Mouse (Mus musculus) liver, adult (tissue): ENCODE measurements around the gene Snx27.

Experiments
- GATA4 ChIP-seq: IDR thresholded peaks from 2 replicates; pipeline ENCODE4 v1.6.1; 2014; ENCODE audit warnings: mild to moderate bottlenecking, low read length; ENCODE audit not compliant: insufficient replicate concordance

Gene Snx27

DNA sequence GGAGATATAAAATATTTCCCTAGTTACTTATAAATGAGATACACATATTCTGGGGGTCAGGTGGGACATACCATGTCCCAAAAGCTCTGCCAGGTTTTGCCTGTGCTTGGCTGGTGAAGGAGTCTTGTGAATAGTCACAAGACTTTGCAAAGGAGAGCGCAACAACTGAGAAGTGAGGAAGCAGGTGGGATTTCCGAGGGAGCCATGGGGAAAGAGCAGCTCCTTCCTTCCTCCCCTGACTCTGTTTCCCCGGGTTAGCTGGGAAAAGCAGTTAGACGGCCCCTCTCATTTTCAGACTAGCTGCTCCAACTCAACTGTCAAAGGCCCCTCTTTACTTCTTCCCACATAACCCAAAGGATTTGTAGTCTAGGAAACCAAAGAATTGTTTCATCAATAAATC, 85.4 kb downstream of the Snx27 start:
- TF ChIP-seq GATA4: no peak

DNA sequence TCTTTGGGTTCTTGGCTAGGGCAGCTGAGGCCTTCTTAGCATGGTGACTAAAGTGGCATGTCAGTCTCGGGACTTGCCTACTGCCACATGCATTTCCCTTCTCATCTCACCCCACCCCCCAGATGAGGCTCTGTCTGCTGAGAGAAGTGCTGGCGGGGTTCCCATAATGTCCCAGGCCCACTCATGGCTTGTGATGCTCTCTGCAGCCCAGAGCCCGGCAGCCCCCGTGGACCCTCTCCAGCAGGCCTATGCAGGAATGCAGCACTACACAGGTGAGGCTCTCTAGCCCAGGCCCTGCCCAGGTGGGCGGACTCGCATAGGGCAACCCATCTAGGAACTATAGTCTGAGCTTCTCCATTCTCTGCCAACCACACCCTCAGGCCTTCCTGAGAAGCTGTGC, 94.9 kb downstream of the Snx27 start:
- TF ChIP-seq GATA4: no peak

DNA sequence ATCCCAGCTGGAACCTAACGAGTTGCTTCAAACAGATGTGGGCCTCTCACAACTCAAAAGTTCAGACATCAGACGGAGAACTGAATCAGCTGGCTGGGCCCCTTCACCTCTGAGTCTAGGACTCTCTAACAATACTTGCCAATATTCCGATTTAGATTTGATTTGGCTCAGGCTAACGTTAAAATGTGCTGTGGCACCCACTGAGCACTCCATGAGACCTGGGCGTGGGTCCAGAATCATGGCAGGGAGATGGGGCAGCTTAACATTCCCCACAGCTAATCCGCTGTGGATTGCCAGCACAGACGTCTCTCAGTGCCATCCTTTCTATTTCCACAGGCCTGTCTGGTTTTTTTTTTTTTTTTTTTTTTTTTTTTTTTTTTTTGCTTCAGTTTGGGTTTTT, 96.6 kb downstream of the Snx27 start:
- TF ChIP-seq GATA4: no peak

DNA sequence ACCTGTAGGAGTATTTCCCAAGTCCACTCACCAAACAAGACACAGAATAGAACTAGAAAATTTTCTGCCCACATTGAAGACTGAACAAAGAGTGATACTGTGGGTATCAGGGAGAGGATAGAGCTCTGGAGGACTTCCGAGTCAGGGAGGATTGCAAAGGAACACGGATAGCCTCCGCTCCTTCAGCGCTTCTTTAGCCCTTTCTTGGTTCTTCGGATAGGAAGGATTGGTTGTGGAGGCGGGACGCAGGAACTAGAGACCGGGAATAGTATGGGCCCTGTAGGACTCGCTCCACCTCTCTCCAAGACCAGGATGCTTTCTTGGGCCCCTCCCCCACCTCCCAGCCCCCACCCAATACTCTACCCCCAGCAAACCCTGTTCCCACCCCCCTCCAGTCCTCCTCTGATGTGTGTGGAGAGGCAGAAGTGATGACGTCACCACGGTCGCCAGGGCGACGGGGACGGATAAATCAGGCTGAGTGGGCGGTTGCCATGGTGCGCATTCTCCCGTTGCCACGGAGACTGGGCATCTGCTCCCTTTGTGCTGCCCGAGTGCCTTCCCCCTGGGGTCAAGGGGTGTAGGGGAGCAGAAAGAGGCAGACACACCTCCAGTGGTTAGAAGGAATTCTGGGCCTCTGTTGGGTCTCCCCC, 98.6 kb downstream of the Snx27 start:
- TF ChIP-seq GATA4: no peak

DNA sequence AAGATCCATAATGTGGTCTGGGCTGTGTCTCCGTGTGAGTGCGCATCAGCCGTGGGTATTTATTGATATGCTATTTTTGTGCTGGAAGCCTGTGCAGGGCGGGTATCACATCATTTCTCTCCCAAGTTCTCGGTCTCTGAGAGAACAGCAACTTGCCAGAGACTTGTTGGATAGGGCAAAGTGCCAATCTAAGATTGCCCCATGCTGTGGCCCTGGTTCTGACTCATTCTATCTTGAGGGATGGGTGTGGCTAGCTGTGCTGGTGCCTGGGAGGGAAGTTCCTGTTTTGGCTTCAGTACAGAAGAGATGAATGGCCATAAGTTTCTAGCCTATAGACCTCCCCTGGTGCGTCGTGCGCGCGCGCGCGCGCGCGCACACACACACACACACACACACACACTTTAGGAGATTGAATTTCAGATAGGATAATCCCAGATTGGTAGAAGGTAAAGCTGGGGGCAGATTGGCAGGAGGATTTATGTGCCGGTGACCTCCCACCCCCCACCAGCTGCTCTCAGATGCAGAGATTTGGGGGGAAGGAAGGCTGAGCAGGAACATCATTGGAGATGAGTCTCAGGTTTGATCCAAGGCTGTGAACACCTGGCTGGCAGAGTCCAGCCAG, 99.6 kb downstream of the Snx27 start:
- no peak for TF ChIP-seq GATA4

DNA sequence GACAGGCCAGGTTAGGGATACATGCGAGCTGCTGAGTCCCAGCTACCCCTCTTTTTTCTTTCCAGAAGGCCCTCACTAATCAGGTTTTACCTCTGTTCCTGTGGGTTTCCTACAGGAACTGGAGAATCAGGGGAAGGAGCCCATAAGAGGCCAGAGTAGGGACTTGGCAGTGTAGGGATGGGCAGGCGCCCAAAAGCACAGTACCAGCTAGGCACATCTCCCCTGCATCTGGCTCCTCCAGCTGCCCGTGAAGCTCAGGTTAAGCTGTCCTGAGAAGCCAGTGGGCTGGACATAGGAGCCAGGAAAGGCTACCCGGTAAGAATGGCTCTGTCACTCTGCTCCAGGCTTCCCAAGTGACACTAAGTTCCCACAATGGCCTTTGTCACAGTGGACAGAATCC, 101.1 kb downstream of the Snx27 start:
- no peak for TF ChIP-seq GATA4

DNA sequence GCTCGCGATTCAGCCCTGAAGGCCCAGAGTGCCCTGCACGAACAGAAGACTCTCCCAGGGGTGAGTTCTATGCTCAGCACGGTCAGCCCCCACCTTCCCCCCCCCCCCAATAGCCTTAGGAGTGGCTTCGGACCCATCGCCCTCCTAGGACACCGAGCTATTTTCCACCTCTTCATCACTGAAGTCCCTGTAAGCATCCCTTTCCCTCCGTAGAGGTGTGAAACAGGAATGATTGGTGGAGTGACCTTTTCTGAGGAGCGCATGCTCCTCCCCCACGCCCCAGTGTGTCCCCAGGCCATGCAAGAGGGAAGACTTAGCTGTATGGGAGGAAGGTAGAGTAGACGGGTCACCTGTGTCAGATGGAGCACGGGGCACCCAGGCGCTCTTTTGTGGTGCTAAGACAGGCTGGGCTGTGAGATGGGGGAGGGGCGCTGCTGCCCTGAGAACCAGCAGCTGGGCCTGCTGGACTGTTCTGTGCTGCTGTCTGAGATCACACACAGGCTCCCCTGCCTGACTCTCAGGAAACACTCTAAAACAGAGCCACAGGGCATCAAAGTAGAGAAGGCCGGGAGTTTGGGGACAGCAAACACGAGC, 102.1 kb downstream of the Snx27 start, which contains the start of gene Riiad1:
Gene Riiad1 (minus strand): TSS at position 51 of the 594 bp plus-strand sequence.
- no peak for TF ChIP-seq GATA4

DNA sequence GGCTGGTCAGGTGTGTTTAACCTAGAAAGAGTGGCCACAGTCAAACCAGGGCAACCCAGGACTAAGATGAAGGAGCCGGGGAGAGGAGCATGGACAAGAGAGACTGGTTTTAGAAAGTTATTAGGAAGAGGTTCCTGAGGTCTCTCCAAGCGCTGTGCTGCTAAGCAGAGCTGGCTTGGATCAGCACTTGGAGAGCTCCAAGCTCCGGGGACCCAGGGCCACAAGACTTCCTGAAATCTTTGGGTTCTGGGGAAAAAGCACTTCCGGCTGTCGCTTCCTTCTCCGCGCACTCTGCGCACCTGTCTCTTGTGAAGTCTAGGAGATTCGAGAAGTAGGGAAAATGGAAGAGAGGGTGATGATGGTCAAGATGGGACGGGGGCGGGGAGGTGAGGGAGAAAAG, 103.0 kb downstream of the Snx27 start:
- TF ChIP-seq GATA4: no peak

DNA sequence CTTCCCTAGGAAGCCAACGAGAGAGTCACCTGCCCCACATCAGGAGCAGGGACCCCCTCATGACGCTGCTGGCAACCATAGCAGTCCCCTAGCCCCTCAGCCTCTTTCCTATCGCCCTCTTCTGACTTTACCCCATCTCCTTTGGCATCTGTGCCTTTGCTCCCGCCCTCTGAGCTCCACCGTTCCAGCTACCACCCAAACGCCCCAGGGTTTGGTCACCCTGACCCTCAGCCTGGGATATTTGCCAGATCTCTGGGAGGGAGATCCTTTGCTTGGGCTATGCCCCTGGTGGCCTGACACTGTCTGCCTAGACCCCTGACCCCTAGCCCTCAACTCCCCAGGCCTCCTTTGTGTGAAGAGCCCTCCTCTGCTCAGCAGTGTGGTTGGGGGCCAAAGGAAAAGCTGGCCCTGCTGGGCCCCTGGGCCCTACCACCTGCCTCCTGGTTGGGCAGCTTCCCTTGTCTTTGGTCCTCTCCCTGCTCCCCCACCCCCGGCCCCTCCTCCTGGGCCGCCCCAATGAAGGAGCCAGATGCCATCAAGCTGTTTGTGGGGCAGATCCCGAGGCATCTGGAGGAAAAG, 103.8 kb downstream of the Snx27 start:
- no peak for TF ChIP-seq GATA4

DNA sequence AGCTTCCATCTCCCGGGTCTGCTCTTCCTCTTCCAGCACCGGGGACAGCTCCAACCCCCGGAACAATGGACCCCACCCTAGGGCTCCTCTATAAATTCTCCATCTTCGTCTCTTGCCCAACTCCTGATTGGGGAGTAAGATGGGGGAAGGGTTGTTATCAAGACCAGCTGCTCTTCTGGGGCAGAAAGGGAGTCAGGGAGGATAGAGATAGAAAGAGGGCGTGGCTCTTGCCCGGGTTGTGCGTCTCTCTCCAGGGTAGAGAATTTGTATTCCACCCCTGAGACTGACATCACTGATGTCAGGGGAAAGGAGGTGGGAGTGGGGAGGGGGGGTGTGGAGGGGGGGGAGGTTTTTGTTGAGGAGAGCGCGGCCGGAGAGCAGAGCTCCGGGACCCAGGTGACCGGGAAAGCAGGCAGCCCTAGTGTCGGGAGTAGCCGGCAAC, 104.5 kb downstream of the Snx27 start, which contains the start of gene Celf3:
Gene Celf3 (plus strand): TSS at position 315 of the 442 bp plus-strand sequence.
- no peak for TF ChIP-seq GATA4

DNA sequence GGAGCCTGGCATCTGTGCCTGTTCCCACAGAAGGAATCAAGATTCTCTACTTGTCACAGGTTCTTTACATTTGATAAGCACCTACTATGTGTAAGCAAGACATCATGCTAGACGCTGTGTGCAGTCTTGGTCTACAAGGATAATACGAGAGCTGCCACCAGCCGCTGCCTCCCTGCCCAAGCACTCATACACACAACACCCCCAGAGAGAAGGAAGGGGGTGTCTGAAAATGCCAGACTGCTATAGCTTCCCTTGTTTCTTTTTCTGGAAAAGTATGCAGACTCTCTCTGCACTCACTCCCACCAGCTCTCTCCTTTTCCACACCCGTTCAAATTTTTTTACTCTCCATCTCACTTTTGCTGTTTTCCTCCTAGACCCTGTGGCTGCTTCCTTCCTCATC, 105.1 kb downstream of the Snx27 start:
- no peak for TF ChIP-seq GATA4

DNA sequence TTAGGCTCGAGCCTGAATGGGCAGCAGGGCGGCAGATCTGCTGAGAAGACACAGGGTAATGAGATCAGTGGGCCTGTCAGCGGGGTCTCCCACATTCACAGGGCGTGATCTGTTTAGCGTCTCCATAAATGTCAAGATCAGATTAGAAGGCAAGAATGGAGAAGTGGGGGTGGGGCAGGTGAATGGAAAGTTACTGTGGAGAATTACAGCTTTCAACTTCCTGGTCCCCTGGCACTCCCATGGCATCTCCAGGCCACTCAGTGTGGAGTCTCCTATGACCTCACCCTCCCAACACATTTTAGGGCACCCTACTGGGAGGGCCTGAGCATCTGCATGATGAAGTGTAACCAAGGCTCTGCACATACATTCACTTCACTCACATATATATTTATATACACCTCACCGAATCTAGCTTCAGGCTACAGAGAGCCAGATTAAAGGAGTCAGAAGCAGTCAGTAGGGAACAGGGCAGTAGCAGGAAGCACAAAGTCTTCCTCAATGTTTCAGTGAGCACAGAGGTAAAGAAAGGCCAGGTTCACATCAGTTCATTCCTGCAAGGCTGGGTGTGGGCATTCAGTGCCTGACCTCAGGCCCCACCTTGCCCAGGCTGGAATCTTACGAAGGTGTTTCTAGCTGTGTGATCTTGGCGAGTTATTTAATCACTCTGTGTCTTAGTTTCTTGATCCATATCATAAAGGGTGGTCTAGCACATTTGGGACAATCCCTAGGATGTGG, 106.0 kb downstream of the Snx27 start:
- no peak for TF ChIP-seq GATA4

DNA sequence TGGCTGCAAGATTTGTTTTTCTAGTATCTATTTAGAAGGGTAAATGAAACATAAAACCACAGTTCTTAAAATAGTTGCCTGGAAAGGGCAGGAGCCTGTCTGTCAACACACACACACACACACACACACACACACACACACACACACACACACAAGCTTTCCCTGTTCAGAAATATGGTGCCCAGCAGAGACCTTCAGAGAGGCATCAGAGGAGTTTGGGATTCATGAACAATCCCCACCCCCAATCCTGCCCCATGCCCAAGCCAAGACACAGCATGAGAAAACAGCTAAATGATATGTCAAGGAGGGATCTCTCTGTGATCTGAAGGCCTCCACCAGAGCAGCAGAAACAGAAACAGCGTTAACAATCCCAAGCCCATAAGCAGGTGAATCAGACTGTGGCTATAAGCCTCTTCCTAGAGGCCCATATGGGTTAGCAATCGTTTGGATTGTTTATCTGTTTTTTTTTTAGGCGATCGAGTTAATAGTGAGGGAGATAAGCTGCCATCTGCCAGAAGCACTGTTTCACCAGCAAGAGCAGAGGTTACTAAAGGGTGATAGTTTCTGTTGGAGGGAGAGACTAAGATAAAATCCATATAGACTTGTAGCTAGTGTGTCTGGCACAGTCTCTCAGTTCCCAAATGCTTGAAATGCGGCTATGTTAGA, 108.8 kb downstream of the Snx27 start:
- TF ChIP-seq GATA4: no peak

DNA sequence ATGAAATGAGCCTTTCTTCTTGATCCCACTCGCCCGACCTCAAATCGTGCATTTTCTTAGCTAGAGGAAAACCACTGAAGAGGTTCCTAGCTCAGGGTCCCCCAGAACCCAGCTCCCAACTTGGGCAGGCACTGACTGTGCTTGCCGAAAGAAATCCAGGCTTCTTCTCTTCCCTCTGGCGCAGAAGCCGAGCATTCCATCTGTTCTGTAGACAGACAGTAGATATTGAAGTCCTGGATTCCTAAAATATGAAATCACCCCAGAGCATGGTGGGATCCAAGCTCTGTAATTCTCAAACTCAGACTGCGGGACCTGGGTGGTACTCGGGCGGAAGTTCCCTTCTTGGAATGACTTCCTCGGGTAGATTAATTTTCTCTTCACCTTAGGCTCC, 109.4 kb downstream of the Snx27 start:
- TF ChIP-seq GATA4: no peak

DNA sequence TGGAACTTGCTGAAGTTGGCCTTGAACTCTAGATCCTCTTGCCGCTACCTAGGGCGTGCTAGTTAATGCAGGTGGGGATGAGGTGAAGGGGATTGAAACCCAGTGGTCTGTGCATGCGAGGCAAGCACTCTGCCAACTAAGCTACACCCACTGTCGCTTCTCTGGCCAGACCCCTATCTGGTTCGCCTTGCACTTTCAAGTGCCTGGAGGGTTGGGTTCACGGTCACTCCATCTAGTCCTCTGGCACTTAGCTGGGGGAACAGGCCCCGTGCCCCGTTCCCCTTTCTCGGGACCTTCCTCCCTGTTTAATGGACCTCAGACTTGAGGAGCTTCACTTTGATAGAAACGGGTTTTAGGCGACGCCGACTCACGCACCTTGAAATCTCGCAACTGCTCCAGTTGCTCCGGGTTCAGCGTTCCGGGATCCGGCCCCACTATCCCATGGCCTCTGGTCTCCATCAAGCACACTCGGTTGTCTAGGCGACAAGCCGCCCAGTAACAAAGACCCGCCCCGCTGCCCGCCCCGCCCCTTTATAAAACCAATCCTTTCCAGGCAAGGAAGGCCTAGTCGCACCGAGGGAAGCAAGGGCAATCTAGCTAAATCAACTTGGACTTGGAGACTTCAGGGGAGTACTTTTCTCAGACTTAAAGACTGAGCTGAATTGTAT, 109.9 kb downstream of the Snx27 start:
- TF ChIP-seq GATA4: no peak

DNA sequence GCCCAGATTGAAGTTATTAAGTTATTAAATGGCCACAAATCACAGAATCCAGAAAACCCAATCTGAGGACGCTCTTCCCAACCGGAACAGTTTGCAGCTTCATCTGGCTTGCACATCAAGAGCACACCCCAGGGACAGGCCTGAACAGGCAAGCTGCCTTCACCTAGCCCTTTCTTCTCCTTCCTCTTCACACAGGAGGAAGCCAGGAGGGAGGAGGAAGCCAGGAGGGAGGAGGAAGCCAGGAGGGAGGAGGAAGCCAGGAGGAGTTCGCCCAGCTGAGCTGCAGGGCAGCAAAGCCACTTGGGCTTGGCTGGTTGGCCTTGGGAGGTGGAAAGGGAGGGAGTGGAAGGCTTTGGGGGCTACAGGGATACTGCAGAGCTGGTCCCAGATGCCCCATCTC, 113.6 kb downstream of the Snx27 start:
- TF ChIP-seq GATA4: no peak
